Mouse (Mus musculus): ENCODE results near the gene Cdt1.

- TF ChIP-seq CTCF (IDR thresholded peaks at IDR 0.05; ENCODE audit: control insufficient read depth, insufficient read depth, low read length) = no peak; the same call in 1 of the 2 replicates
- TF ChIP-seq POLR2A (IDR thresholded peaks at IDR 0.05; ENCODE audit: borderline replicate concordance, control insufficient read depth, low read depth, low read length) = no peak
These were observed 9.0 kb upstream of the Cdt1 start for GRCm38 (mm10) chr8:122558671-122559349.
